Mouse (Mus musculus): ENCODE measurements at regions not wholly inside any gene's neighbourhood (a gene's known extent, or its start where the extent isn't known, plus 50 kb on each side); places are given as distances from the start of the nearest gene placed in this dataset.
A peak's percentile ranks its signal among the peaks of the same experiment; 100 is the strongest.

GRCm38 (mm10) chr15:45612954-45613353 lies 5478.8 kb downstream of the 9330182O14Rik start:
- Histone ChIP-seq H3K4me2 (replicated peaks) (no peak overlapping the region), H3K36me3 (no peaks in the 10 kb centered on the region), H3K4me3 (no peak overlapping the region), H3K27me3 (no peaks in the 10 kb centered on the region), H3K27ac (replicated peaks) (no peak overlapping the region), H3K9me3 (no peaks in the 10 kb centered on the region), H3K9ac (replicated peaks) (no peak overlapping the region), H3K4me1 (no peaks in the 10 kb centered on the region)
- no peak for ATAC-seq (replicated peaks)

GRCm38 (mm10) chr15:45646256-45646655 lies 5512.1 kb downstream of the 9330182O14Rik start:
- no peak overlapping the region for H3K9ac ChIP-seq (replicated peaks)
- no peak for ATAC-seq (replicated peaks)
- no peaks in the 10 kb centered on the region for H3K27me3 ChIP-seq
- no peaks in the 10 kb centered on the region for H3K4me1 ChIP-seq
- H3K36me3 ChIP-seq: no peaks in the 10 kb centered on the region
- H3K27ac ChIP-seq (replicated peaks): no peak overlapping the region
- H3K9me3 ChIP-seq: no peaks in the 10 kb centered on the region
- H3K4me3 ChIP-seq: no peak overlapping the region
- no peak overlapping the region for H3K4me2 ChIP-seq (replicated peaks)

- WGBS: 84% methylated on average over 3 of the region's 3 CpGs
Measured at GRCm38 (mm10) chr15:45663601-45664000, 5529.4 kb downstream of the 9330182O14Rik start.

GRCm38 (mm10) chr15:45689446-45689845 lies 5555.3 kb downstream of the 9330182O14Rik start:
- H3K27ac ChIP-seq (replicated peaks): no peak overlapping the region
- H3K4me1 ChIP-seq: no peaks in the 10 kb centered on the region
- H3K27me3 ChIP-seq: no peaks in the 10 kb centered on the region
- H3K36me3 ChIP-seq: no peaks in the 10 kb centered on the region
- no peak overlapping the region for H3K4me2 ChIP-seq (replicated peaks)
- 82% methylated on average over 1 of the region's 1 CpGs for WGBS
- no peak for ATAC-seq (replicated peaks)
- H3K4me3 ChIP-seq: no peak overlapping the region
- peaks cover 7% of the 10 kb centered on the region; the same call in 1 of the 2 replicates for H3K9me3 ChIP-seq
- H3K9ac ChIP-seq (replicated peaks): no peak overlapping the region

More at GRCm38 (mm10) chr15:45663601-45664000, 5529.4 kb downstream of the 9330182O14Rik start:
- Histone ChIP-seq H3K27ac (replicated peaks) (no peak overlapping the region), H3K27me3 (no peaks in the 10 kb centered on the region), H3K4me2 (replicated peaks) (no peak overlapping the region), H3K9me3 (no peaks in the 10 kb centered on the region), H3K4me1 (no peaks in the 10 kb centered on the region), H3K36me3 (no peaks in the 10 kb centered on the region), H3K9ac (replicated peaks) (no peak overlapping the region), H3K4me3 (no peak overlapping the region)
- no peak for ATAC-seq (replicated peaks)

GRCm38 (mm10) chr15:45690026-45690425 lies 5555.9 kb downstream of the 9330182O14Rik start:
- Histone ChIP-seq H3K4me1 (no peaks in the 10 kb centered on the region), H3K9me3 (peaks cover 7% of the 10 kb centered on the region; the same call in 1 of the 2 replicates), H3K36me3 (no peaks in the 10 kb centered on the region), H3K27me3 (no peaks in the 10 kb centered on the region), H3K4me2 (replicated peaks) (no peak overlapping the region), H3K27ac (replicated peaks) (no peak overlapping the region), H3K4me3 (no peak overlapping the region), H3K9ac (replicated peaks) (no peak overlapping the region)
- ATAC-seq (replicated peaks): no peak

- Histone ChIP-seq H3K36me3 (no peaks in the 10 kb centered on the region), H3K9ac (replicated peaks) (no peak overlapping the region), H3K4me3 (no peak overlapping the region), H3K4me2 (replicated peaks) (no peak overlapping the region), H3K27me3 (no peaks in the 10 kb centered on the region), H3K27ac (replicated peaks) (no peak overlapping the region), H3K4me1 (peaks cover 4% of the 10 kb centered on the region; the same call in 1 of the 2 replicates), H3K9me3 (no peaks in the 10 kb centered on the region)
- WGBS: 11% methylated on average over 2 of the region's 2 CpGs
- ATAC-seq (replicated peaks): peak; percentile 83
Measured at GRCm38 (mm10) chr15:45711109-45711508, 5576.9 kb downstream of the 9330182O14Rik start.

GRCm38 (mm10) chr15:45730370-45731153 lies 5596.4 kb downstream of the 9330182O14Rik start:
- H3K27ac ChIP-seq (replicated peaks): no peak overlapping the region
- no peaks in the 10 kb centered on the region for H3K9me3 ChIP-seq
- H3K9ac ChIP-seq (replicated peaks): no peak overlapping the region
- no peak overlapping the region for H3K4me3 ChIP-seq
- WGBS: 82% methylated on average over 3 of the region's 3 CpGs
- H3K4me2 ChIP-seq (replicated peaks): no peak overlapping the region
- no peak for ATAC-seq (replicated peaks)
- H3K27me3 ChIP-seq: no peaks in the 10 kb centered on the region
- H3K36me3 ChIP-seq: no peaks in the 10 kb centered on the region
- H3K4me1 ChIP-seq: no peaks in the 10 kb centered on the region

- Histone ChIP-seq H3K27me3 (no peaks in the 10 kb centered on the region), H3K4me2 (replicated peaks) (no peak overlapping the region), H3K27ac (replicated peaks) (no peak overlapping the region), H3K4me3 (no peak overlapping the region), H3K4me1 (no peaks in the 10 kb centered on the region), H3K9me3 (no peaks in the 10 kb centered on the region), H3K9ac (replicated peaks) (no peak overlapping the region), H3K36me3 (no peaks in the 10 kb centered on the region)
- ATAC-seq (replicated peaks): no peak
- 54% methylated on average over 2 of the region's 2 CpGs for WGBS
Measured at GRCm38 (mm10) chr15:45763225-45763624, 5629.1 kb downstream of the 9330182O14Rik start.

All from forebrain, embryonic 15.5 days (tissue).